Mouse (Mus musculus) adrenal gland, adult 8-10 months (tissue): ENCODE measurements at regions not wholly inside any gene's neighbourhood (a gene's known extent, or its start where the extent isn't known, plus 50 kb on each side); places are given as distances from the start of the nearest gene placed in this dataset.
A peak's percentile ranks its signal among the peaks of the same experiment; 100 is the strongest.

Experiments
- DNase-seq: peaks from one replicate; pipeline ENCODE4 v3.0.0; 2022

GRCm38 (mm10) chr6:94413987-94414360, 86.2 kb upstream of the Slc25a26 start:
- no peak for DNase-seq

DNA sequence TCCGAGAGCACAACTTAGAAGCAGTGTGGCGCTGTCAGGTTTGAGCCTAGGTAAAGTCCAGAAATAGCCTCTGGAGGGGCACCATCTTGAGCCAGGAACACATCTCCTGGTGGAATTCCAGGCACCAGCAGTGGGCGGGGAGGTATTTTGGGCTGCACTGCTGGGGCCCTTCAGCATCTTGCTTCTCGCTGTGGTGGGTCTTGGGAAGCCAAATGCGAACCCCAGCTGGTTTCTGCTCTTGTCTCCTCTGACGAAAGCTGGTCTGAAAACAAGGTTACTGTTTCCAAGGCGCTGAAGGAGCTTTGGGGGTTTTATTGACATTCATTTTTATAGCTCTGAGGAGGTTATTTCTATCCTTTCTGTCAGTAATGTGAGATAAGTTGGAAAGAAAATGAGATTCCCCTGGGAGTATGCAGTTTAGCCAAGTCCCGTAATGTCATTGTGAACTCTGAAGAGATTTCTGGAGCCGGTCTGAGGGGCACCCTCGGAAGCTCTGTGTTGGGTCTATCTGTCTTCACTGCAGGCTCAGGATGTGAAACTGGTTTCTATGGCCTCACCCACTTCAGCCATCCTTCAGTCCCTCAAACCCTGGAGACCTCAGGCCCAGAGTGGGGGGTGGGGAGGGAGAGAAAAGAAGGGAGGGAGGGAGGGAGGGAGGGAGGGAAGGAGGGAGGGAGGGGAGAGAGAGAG, 86.7 kb upstream of the Slc25a26 start:
- no peak for DNase-seq

DNA sequence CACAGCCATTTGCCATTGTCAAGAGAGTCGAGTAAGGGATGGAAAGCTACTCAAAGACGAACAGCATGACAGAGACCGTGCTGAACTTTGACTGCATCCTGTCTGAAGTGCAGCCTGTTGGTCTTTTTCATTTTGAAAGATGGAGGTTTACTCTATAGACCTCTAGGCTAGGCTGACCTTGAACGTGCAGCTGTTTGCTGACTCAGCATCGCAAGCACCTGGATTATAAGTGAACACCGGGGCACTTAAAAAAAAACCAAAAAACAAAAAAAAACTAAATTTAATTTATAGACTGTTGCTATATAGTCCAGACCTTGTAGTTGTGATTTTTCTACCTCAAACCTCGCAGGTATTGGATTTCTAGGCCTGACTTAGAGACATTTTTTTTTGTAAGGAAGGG, 87.8 kb upstream of the Slc25a26 start:
- DNase-seq = no peak

- DNase-seq = no peak
Measured at GRCm38 (mm10) chr6:94410480-94410879, 89.7 kb upstream of the Slc25a26 start.

DNA sequence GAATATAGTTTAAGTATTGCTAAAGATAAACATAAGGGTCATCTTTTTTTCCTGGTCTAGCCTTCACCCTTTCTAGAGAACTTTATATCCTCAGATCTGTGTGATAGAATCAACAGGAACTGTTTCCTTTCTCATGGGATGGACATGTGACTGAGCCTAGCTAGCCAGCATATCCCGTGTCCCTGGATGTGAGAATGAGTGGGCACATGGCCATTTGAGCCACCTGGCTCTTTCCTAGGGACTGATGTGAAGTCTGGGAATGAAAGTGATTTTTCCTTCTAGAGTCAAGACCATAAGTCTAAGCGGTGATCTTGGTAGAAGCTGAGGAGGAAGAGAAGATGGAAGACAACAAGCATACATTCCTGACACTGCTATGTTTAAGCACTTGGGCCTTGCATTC, 91.1 kb upstream of the Slc25a26 start:
- DNase-seq = no peak

GRCm38 (mm10) chr6:94407751-94408150, 92.4 kb upstream of the Slc25a26 start:
- DNase-seq = no peak

GRCm38 (mm10) chr6:94405371-94406076, 94.6 kb upstream of the Slc25a26 start:
- peak; percentile 5 for DNase-seq

DNA sequence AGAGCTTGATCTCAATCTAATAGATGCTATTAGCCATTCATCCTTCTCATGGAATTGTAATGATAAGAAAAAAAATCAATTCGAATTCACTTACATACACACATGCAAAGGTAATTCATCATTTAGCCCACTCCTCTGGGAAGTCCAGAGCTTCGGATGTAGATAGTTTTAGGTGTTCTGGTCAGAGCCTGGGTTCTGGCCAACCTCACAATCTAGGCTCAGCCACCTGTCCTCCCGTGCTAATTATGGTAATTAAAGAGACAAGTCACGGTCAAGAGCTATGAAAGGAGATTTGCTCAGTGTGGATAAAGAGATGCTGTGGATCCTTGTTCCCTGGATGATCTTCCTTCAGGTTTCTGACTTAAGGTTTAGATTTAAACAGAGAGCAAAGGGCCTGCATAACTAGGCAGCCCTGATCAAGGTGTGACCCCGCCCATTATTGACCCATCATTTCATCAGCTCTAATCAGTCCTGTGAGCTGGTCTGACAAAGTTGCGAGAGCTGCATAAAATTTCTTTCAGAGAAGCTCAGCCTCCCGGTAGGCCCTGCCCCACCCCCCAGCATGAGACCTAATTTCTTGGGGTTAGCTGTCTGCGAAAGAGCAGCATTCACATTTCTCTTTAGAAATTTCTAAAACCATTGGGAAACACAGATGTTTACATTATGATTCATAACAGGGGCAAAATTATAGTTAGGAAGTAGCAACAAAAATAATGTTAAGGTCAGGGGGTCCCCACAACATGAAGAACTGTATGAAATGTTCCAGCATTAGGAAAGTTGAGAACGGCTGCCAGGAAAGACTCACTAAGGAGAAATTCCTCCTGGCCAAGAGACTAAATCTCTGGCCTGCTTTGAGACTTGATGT, 98.3 kb upstream of the Slc25a26 start:
- DNase-seq = no peak

GRCm38 (mm10) chr6:94401061-94401591, 99.0 kb upstream of the Slc25a26 start:
- DNase-seq = no peak

- peak; percentile 22 for DNase-seq
Measured at GRCm38 (mm10) chr6:94400471-94401051, 99.6 kb upstream of the Slc25a26 start.

DNA sequence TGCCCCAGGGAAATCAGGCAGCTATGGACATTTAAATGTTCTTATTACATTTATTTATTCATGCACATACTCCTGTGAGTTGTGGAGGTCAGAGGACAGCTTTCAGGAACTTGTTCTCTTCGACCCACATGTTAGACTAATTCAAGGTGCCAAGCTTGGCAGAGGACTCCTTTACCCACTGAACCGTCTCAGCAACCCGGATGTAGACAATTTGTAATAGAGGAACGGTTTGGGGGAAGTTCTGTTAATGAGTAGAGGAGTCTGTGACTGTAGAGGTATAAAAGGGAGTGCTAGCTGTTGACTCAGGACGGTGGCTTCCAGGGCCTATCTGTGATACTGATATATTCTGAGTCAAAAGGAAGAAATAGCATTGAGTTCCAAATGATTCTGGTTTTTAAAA, 107.4 kb upstream of the Magi1 start:
- DNase-seq = no peak

- no peak for DNase-seq
Measured at GRCm38 (mm10) chr6:94390403-94390802, 106.7 kb upstream of the Magi1 start.

DNA sequence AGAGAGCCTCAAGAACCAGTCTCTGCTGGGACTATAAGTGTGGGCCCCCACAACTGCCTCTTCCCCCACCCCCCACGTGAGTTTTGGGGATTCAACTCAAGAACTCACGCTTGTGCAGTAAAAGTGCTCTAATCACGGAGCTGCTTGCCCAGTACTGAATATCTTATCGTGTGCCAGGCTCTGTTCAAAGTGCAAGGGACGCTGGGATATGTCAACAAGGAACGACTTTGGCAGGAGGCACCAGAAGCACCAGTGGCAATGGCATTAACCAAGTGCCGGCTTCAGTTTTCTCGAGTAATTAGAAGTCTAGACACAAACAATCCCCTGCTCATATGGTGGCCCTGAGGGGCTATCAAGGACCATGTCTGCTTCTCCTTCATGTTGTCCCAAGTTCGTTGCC, 106.0 kb upstream of the Magi1 start:
- DNase-seq = no peak

DNA sequence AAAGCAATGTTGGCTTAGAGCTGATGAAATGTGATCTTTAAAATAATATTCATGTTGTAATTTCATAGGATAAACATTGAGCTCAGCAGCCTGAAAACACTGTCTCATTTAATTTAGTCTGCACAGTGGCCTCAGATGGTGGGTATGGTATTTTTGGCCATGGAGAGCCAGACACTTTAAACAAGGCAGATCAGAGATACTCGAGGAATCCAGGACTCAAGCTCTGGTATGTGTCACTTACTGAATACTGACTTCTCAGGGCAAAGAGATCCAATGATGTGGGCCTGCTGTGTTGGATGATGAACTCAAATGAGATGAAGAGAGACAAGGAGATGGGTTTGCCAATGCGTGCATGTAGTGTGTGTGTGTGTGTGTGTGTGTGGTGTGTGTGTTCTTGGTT, 103.9 kb upstream of the Magi1 start:
- DNase-seq = no peak

DNA sequence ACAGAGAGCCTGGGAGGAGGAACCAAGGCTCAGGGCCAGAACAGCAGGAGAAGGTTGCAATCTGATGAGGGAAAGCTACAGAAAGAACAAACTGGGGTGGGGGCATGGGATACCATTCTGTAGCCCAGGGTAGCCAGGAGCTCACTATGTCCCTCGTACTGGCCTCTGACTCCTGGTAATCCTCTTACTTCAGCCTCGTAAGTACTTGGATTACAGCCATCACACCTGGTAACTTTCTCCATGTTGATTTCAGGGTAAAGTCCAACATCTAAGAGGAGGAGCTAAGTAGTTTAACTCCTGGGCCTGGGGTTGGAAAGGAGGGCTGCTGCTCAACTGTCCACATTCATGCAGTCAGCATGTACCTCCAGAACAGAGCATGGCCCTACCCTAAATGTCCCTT, 101.8 kb upstream of the Magi1 start:
- no peak for DNase-seq

DNA sequence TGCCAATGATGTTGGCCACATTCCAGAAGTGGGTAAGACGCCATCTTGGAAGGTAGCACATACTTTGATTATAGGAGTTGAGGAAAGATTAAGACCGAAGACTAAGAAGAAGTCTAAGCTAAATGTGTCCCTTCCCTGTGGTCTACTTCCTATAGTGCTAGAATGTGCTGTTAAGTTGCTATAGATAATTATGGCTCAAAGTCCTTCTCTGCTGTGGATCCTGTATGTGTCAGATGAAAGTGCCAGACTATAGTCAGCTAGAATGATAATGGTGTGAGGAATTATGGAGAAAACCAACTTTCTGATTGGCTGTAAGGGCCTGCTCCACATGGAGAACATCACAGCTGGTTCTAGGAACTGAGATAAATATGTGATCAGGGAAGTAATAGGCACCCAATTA, 86.3 kb upstream of the Magi1 start:
- DNase-seq = no peak

GRCm38 (mm10) chr6:94363951-94364350, 80.2 kb upstream of the Magi1 start:
- no peak for DNase-seq

DNA sequence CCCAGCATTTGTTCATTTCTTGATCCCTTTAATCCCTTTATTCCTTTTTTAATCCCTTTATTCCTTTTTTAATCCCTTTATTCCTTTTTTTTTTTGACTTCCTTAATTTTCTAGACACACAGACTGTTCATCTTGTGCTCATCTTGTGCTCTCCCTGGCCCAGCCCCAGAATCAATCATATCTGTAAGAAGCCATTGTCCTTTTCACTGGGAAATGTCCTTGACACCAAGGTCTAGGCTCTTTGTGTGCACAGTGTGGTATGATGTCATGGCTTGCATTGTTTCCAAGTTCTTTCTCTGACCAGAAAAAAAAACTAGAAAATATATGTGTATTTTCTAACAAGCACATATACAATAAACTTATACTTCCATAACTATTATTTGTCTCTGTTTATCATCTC, 78.9 kb upstream of the Magi1 start:
- peak; percentile 8 for DNase-seq

DNA sequence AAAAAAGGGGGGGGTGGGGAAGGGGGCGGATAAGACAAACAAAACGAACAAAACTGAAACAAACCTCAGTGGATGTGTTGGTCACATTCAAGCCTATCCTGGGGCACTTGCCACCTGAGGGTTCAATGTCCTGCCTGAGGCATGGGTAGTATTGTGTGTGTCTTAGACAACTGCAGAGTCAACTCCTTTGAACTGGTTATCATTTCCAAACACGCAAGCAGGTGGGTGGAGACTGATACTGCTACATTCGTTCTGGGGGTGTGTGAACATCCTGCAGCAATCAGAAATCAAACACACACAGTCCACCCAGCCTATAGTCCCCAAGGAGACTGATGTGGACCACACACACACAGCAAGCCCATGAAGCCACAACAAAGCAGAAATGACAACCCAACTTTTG, 73.9 kb upstream of the Magi1 start:
- DNase-seq = no peak

- no peak for DNase-seq
Measured at GRCm38 (mm10) chr6:94354451-94355095, 70.9 kb upstream of the Magi1 start.

DNA sequence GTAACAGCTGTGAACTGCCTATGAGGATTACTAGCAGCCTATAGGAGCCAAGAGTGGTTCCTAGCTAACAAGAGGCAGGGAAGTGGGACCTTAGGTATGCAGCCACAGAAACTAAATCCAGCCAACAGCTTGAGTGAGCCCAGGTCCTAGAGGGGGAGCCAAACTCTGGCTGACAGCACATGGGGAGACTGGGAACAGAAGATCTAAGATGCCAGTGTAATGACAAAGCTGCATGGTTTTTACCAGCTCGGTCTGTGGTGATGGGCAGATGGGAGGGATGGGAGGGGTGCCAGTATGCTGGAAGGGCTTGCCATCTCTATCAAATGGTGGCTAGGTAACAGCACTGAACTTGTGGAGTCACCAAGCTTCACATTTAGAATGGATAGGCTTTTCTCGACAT, 60.6 kb upstream of the Magi1 start:
- no peak for DNase-seq

- peak; percentile 22 for DNase-seq
Measured at GRCm38 (mm10) chr6:94340546-94340945, 56.8 kb upstream of the Magi1 start.
